Mouse (Mus musculus) spleen, adult 2 months (tissue): ENCODE data around the gene Stoml2. TPM values are rescaled to one million over a fixed set of nuclear protein-coding genes. Genes with fewer than 3 reads are reported as not detected.
"Not testable (repeated sequence)": the region's sequence is repeated elsewhere in the genome, so short reads cannot be mapped to it uniquely, and the experiment has no call there.

Experiments used
- DNase-seq, 2 experiments: peaks; one replicate each; pipeline versions ENCODE4 v3.0.0 to v3.0.0-alpha.2; 2012 to 2021; ENCODE audit warnings: low spot score in 2 of 2, low read depth in 1 of 2
- H3K27ac ChIP-seq: fragments of 200-500 bp; 2 replicates; pipeline ENCODE4 v1.5.1; 2012; ENCODE audit warnings: low read length, inconsistent platforms; ENCODE audit not compliant: insufficient read depth
- H3K27me3 ChIP-seq: fragments of 200-500 bp; 2 replicates; pipeline ENCODE4 v1.6.1; 2012; ENCODE audit warnings: mild to moderate bottlenecking, moderate library complexity, low read length, inconsistent platforms; ENCODE audit not compliant: control insufficient read depth, insufficient read depth
- H3K36me3 ChIP-seq: fragments of 200-500 bp; 2 replicates; pipeline ENCODE4 v1.6.1; 2012; ENCODE audit warnings: mild to moderate bottlenecking, low read length, inconsistent platforms; ENCODE audit not compliant: control insufficient read depth, insufficient read depth
- H3K4me1 ChIP-seq: fragments of 200-500 bp; 2 replicates; pipeline ENCODE4 v1.6.1; 2011; ENCODE audit warnings: inconsistent platforms; ENCODE audit not compliant: control insufficient read depth, insufficient read depth, insufficient read length
- H3K4me3 ChIP-seq: fragments of 200-500 bp; 2 replicates; pipeline ENCODE4 v1.5.1; 2011; ENCODE audit warnings: mild to moderate bottlenecking, inconsistent platforms; ENCODE audit not compliant: insufficient read depth, insufficient read length; ENCODE audit errors: extremely low read depth
- CTCF ChIP-seq: fragments of 200-500 bp; IDR thresholded peaks from 2 replicates; pipeline ENCODE4 v1.5.1; 2011; ENCODE audit warnings: mild to moderate bottlenecking, inconsistent platforms; ENCODE audit not compliant: insufficient read depth, insufficient read length, insufficient replicate concordance; ENCODE audit errors: extremely low read depth
- POLR2A ChIP-seq: fragments of 200-500 bp; IDR thresholded peaks from 2 replicates; pipeline ENCODE4 v1.6.1; 2011; ENCODE audit warnings: low read depth, low read length, inconsistent platforms
- WGBS: fragments of 180-500 bp; shearing (Covaris S2); methylation state at CpG from one replicate; pipeline ENCODE4 v1.1.7; 2018; 5-methylcytosine and 5-hydroxymethylcytosine counted together
- polyA plus RNA-seq: library from polyadenylated mRNA; depleted of rRNA; stranded (reverse); fragments of >200 nt; gene quantifications from 2 replicates; pipeline ENCODE4 v1.2.3, GENCODE M21; 2012

Gene Stoml2
- polyA plus RNA-seq, 1 experiment = 42.8 TPM

GRCm38 (mm10) chr4:43005765-43006164 lies 25.7 kb downstream of the Stoml2 start:
- peak in 1 of 2 experiments; percentile 61 for DNase-seq
- TF ChIP-seq POLR2A (no peak), CTCF (0 out of 2 replicates have a peak, but pooled peaks have one; percentile 0)
- Histone ChIP-seq H3K27ac (no peak overlapping the region), H3K4me3 (no peak overlapping the region), H3K4me1 (peaks cover 2% of the 10 kb centered on the region; the same call in 1 of the 2 replicates), H3K27me3 (no peaks in the 10 kb centered on the region), H3K36me3 (no peaks in the 10 kb centered on the region)
- 61% methylated on average over 2 of the region's 2 CpGs for WGBS

- Histone ChIP-seq H3K4me3 (no peak overlapping the region), H3K4me1 (no peaks in the 10 kb centered on the region; the same call in 1 of the 2 replicates), H3K36me3 (no peaks in the 10 kb centered on the region), H3K27ac (no peak overlapping the region), H3K27me3 (no peaks in the 10 kb centered on the region)
- DNase-seq = no peak
- TF ChIP-seq POLR2A (no peak), CTCF (no peak)
- 97% methylated on average over 3 of the region's 3 CpGs for WGBS
These were observed 26.6 kb downstream of the Stoml2 start for GRCm38 (mm10) chr4:43004951-43005350.

- H3K27me3 ChIP-seq = no peaks in the 10 kb centered on the region
- H3K4me1 ChIP-seq = peaks cover 8% of the 10 kb centered on the region
- H3K27ac ChIP-seq = no peak overlapping the region
- no peaks in the 10 kb centered on the region for H3K36me3 ChIP-seq
- WGBS = 92% methylated on average over 12 of the region's 12 CpGs
- no peak overlapping the region for H3K4me3 ChIP-seq
- no peak for TF ChIP-seq POLR2A
- no peak for TF ChIP-seq CTCF
- DNase-seq = no peak
These were observed 28.6 kb downstream of the Stoml2 start for GRCm38 (mm10) chr4:43002756-43003439.

GRCm38 (mm10) chr4:43001272-43001671 lies 30.2 kb downstream of the Stoml2 start:
- Histone ChIP-seq H3K27me3 (no peaks in the 10 kb centered on the region), H3K27ac (no peak overlapping the region), H3K4me1 (peaks cover 9% of the 10 kb centered on the region), H3K4me3 (no peak overlapping the region), H3K36me3 (no peaks in the 10 kb centered on the region)
- TF ChIP-seq CTCF (no peak), POLR2A (no peak)
- 87% methylated on average over 2 of the region's 2 CpGs for WGBS
- DNase-seq = no peak

GRCm38 (mm10) chr4:43000141-43000986 lies 31.1 kb downstream of the Stoml2 start, which contains the start of gene Vcp:
TSS of gene Vcp (minus strand) at chr4:43000507.
- Histone ChIP-seq H3K4me3 (peak within 1 kb of the TSS; percentile 99), H3K27ac (peak within 1 kb of the TSS; percentile 96)
- H3K27me3 ChIP-seq, H3K36me3 ChIP-seq, H3K4me1 ChIP-seq: not testable (repeated sequence)
- WGBS = 2% methylated on average over 53 of the region's 56 CpGs
- peak; percentile 95 to 98 for DNase-seq

- H3K4me1 ChIP-seq = peaks cover 9% of the 10 kb centered on the region
- TF ChIP-seq CTCF = no peak
- TF ChIP-seq POLR2A = no peak
- DNase-seq = peak; percentile 49 to 61
- WGBS = under 1% methylated on average over 51 of the region's 51 CpGs
- no peaks in the 10 kb centered on the region for H3K27me3 ChIP-seq
- H3K27ac ChIP-seq = peak overlapping the region; percentile 96
- peaks cover 1% of the 10 kb centered on the region; the same call in 1 of the 2 replicates for H3K36me3 ChIP-seq
- H3K4me3 ChIP-seq = peak overlapping the region; percentile 99
These were observed 31.9 kb downstream of the Stoml2 start for GRCm38 (mm10) chr4:42999451-43000140.
